Mouse (Mus musculus): ENCODE measurements at regions not wholly inside any gene's neighbourhood (a gene's known extent, or its start where the extent isn't known, plus 50 kb on each side); places are given as distances from the start of the nearest gene placed in this dataset.

GRCm38 (mm10) chr7:119089931-119090330 lies 94.5 kb downstream of the Gpr139 start:
- in situ Hi-C loops (cut with MboI, MseI), result no loop called here

- in situ Hi-C loops (cut with MboI, MseI), result no loop called here
These were observed 93.5 kb upstream of the Gprc5b start for GRCm38 (mm10) chr7:119088537-119088936.

- in situ Hi-C loops (cut with MboI, MseI), result no loop called here
These were observed 92.9 kb upstream of the Gprc5b start for GRCm38 (mm10) chr7:119087723-119088419.

- in situ Hi-C loops (cut with MboI, MseI), result no loop called here
These were observed 90.9 kb upstream of the Gprc5b start for GRCm38 (mm10) chr7:119085696-119086451.

GRCm38 (mm10) chr7:119076712-119077619 lies 82.0 kb upstream of the Gprc5b start:
- in situ Hi-C loops (cut with MboI, MseI), result loop anchor here in 1 of 2 experiments (5.0 to 10.0 kb wide), 2 partner anchors 50 to 1922 kb away; no protein-coding TSS in a partner anchor

GRCm38 (mm10) chr7:119066026-119066425 lies 71.0 kb upstream of the Gprc5b start:
- in situ Hi-C loops (cut with MboI, MseI), result no loop called here
